Mouse (Mus musculus) cerebellum, adult 2 months (tissue): ENCODE measurements around the gene Itgb5.

Source experiments
- CTCF ChIP-seq: fragments of 200-500 bp; IDR thresholded peaks from 2 replicates; pipeline ENCODE4 v1.5.1; 2011; ENCODE audit warnings: low read depth, mild to moderate bottlenecking, control low read depth, low read length, moderate library complexity, borderline replicate concordance; ENCODE audit not compliant: insufficient read depth
- POLR2A ChIP-seq: fragments of 200-500 bp; IDR thresholded peaks from 2 replicates; pipeline ENCODE4 v1.6.1; 2011; ENCODE audit warnings: low read length, control low read depth, borderline replicate concordance; ENCODE audit not compliant: insufficient read depth

DNA sequence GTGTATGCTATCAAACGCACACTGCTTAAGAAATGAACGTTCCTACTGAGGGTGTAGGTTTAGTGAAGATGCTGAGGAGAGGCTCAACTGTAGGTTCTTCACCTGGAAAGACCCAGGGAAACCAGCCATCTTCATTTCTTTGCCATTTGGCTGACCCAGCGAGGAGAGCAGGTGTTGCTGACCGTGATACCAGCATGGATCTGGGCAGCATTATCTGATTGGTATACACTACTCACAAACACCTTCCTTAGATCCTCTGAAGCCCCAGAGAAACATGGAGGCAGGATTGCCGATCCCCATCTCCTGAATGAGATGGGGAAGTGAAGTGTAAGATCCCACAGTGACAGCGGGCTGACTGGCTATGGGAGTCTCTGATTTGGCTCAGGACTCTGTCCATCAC is 168.5 kb downstream of the Itgb5 start:
- no peak for TF ChIP-seq CTCF
- no peak for TF ChIP-seq POLR2A
